Mouse (Mus musculus) liver, embryonic 11.5 days (tissue): ENCODE measurements around the gene Col18a1. TPM values are rescaled to one million over a fixed set of nuclear protein-coding genes. Genes with fewer than 3 reads are reported as not detected.
A peak's percentile ranks its signal among the peaks of the same experiment; 100 is the strongest.
"Not testable (repeated sequence)": the region's sequence is repeated elsewhere in the genome, so short reads cannot be mapped to it uniquely, and the experiment has no call there.

Experiments used
- ATAC-seq: fragments of 200-750 bp; cut with Nextera tagmentation; replicated peaks from 2 replicates; pipeline ENCODE4 v1.8.0; 2017; ENCODE audit warnings: moderate number of reproducible peaks, mild to moderate bottlenecking, moderate TSS enrichment, moderate library complexity; ENCODE audit not compliant: low FRiP score
- DNase-seq: peaks from one replicate; pipeline ENCODE4 v3.0.0-alpha.2; 2017; ENCODE audit warnings: low spot score
- H3K27ac ChIP-seq: fragments of 300-500 bp; sonication (generic); 2 replicates; pipeline ENCODE4 v1.5.1; 2014; ENCODE audit warnings: mild to moderate bottlenecking, low read depth, low read length, control low read depth
- H3K27me3 ChIP-seq: fragments of 300-500 bp; sonication (generic); replicated peaks from 2 replicates; pipeline ENCODE4 v1.6.1; 2014; ENCODE audit warnings: low read length, mixed read lengths; ENCODE audit not compliant: control insufficient read depth, insufficient read depth
- H3K36me3 ChIP-seq: fragments of 300-500 bp; sonication (generic); 2 replicates; pipeline ENCODE4 v1.6.1; 2014; ENCODE audit warnings: mild to moderate bottlenecking, low read length, moderate library complexity, mixed read lengths; ENCODE audit not compliant: control insufficient read depth, insufficient read depth
- H3K4me1 ChIP-seq: fragments of 300-500 bp; sonication (generic); replicated peaks from 2 replicates; pipeline ENCODE4 v1.6.1; 2014; ENCODE audit warnings: low read length, mixed read lengths; ENCODE audit not compliant: control insufficient read depth, insufficient read depth
- H3K4me2 ChIP-seq: fragments of 300-500 bp; sonication (generic); 2 replicates; pipeline ENCODE4 v1.6.1; 2014; ENCODE audit warnings: mild to moderate bottlenecking, control low read depth, moderate library complexity
- H3K4me3 ChIP-seq: fragments of 300-500 bp; sonication (generic); 2 replicates; pipeline ENCODE4 v1.5.1; 2014; ENCODE audit warnings: low read depth, low read length, control low read depth
- H3K9ac ChIP-seq: fragments of 300-500 bp; sonication (generic); 2 replicates; pipeline ENCODE4 v1.6.1; 2014; ENCODE audit warnings: low read depth, low read length, control low read depth
- H3K9me3 ChIP-seq: fragments of 300-500 bp; sonication (generic); 2 replicates; pipeline ENCODE4 v1.6.1; 2016; ENCODE audit warnings: low read length, inconsistent platforms, mixed read lengths; ENCODE audit not compliant: control insufficient read depth
- WGBS: fragments of 180-500 bp; shearing (Covaris S2); extraction: QIAGEN DNeasy Blood & Tissue Kit; methylation state at CpG from one replicate; pipeline ENCODE4 v1.1.7; 2014; 5-methylcytosine and 5-hydroxymethylcytosine counted together
- polyA plus RNA-seq: library from polyadenylated mRNA; unstranded; fragments of >200 nt; fragmentation: Nextera tagmentation; extraction: Ambion mirVana; gene quantifications from 2 replicates; pipeline ENCODE4 v1.2.1, GENCODE M21; 2014

The Col18a1 gene
- polyA plus RNA-seq, 1 experiment from 2014 or later = 55.3 TPM

DNA sequence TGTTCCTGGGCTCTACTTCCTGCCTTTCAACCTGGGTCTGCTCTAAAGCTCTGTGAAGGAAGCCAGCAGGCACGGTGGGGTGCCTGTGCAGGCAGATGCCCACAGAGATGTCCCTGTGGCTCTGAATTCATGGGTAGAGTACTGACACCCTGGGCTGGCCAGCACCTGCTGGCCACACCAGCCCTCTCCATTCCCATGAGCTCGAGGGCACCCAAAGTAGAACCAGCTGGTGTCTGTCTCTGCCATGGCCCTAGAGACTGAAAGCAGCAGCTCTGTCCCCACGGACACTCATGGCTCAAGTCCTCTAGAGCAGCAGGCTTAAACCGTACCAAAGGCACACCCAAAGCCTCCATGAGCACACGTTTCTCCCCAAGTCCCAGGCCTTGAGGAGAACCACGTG lies 30.1 kb downstream of the Col18a1 start:
- no peak for ATAC-seq
- H3K9ac ChIP-seq = peak overlapping the region; percentile 31; the same call in 1 of the 2 replicates
- 84% methylated on average over 6 of the region's 6 CpGs for WGBS

DNA sequence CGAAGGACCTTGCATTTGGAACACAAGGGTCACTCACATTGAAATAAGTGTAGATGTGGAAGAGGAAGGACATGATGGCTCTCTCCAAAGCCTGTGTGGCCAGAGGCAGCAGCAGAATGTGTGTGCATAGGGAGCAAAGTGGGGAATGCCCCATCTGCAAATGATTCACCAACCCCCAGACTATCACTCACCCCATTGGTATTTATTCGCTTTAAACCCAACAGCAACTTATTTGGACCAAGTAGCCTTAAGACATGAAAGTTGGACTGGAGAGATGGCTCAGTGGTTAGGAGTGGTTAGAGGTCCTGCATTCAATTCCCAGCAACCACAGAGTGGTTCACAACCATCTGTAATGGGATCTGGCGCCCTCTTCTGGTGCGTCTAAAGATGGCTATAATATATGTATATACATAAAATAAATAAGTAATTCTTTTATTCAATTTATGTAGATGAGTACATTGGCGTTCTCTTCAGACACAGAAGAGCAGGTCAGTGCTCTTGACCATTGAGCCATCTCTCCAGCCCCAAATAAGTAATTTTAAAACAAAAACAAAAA lies 31.0 kb downstream of the Col18a1 start:
- Histone ChIP-seq H3K4me3 (no peak overlapping the region), H3K36me3 (no peaks in the 10 kb centered on the region), H3K4me2 (no peak overlapping the region), H3K9ac (no peak overlapping the region), H3K4me1 (peaks cover 65% of the 10 kb centered on the region), H3K9me3 (no peaks in the 10 kb centered on the region), H3K27ac (peak overlapping the region; percentile 97), H3K27me3 (no peaks in the 10 kb centered on the region)
- DNase-seq (no peak), ATAC-seq (no peak)
- WGBS = 82% methylated on average over 5 of the region's 5 CpGs

More for the DNA sequence above, 30.1 kb downstream of the Col18a1 start:
- peaks cover 60% of the 10 kb centered on the region for H3K4me1 ChIP-seq
- H3K27me3 ChIP-seq = no peaks in the 10 kb centered on the region
- no peak overlapping the region for H3K4me3 ChIP-seq
- no peaks in the 10 kb centered on the region for H3K36me3 ChIP-seq
- peak overlapping the region; percentile 51 for H3K27ac ChIP-seq
- no peaks in the 10 kb centered on the region for H3K9me3 ChIP-seq
- no peak for DNase-seq
- no peak overlapping the region for H3K4me2 ChIP-seq

DNA sequence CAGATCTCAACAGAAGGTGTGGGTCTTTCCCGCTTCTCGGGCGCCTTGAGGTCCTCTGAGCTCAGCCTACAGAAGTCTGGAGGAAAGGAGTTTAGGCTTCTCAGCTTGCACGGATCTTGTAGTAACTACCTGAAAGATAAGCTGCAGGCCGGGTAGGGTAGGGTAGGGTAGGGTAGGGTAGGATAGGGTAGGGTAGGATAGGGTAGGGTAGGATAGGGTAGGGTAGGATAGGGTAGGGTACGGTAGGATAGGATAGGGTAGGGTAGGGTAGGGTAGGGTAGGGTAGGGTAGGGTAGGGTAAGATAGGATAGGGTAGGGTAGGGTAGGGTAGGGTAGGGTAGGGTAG lies 31.6 kb downstream of the Col18a1 start:
- H3K4me1 ChIP-seq = peaks cover 65% of the 10 kb centered on the region
- ATAC-seq = peak; percentile 72
- not testable (repeated sequence) for H3K9me3 ChIP-seq, H3K27me3 ChIP-seq, H3K36me3 ChIP-seq, DNase-seq
- H3K9ac ChIP-seq = peak overlapping the region; percentile 55; the same call in 1 of the 2 replicates
- 0 out of 2 replicates have a peak overlapping the region, but pooled peaks have one; percentile 22 for H3K4me3 ChIP-seq
- peak overlapping the region; percentile 97 for H3K27ac ChIP-seq
- WGBS = 24% methylated on average over 6 of the region's 6 CpGs
- peak overlapping the region; percentile 60 for H3K4me2 ChIP-seq

DNA sequence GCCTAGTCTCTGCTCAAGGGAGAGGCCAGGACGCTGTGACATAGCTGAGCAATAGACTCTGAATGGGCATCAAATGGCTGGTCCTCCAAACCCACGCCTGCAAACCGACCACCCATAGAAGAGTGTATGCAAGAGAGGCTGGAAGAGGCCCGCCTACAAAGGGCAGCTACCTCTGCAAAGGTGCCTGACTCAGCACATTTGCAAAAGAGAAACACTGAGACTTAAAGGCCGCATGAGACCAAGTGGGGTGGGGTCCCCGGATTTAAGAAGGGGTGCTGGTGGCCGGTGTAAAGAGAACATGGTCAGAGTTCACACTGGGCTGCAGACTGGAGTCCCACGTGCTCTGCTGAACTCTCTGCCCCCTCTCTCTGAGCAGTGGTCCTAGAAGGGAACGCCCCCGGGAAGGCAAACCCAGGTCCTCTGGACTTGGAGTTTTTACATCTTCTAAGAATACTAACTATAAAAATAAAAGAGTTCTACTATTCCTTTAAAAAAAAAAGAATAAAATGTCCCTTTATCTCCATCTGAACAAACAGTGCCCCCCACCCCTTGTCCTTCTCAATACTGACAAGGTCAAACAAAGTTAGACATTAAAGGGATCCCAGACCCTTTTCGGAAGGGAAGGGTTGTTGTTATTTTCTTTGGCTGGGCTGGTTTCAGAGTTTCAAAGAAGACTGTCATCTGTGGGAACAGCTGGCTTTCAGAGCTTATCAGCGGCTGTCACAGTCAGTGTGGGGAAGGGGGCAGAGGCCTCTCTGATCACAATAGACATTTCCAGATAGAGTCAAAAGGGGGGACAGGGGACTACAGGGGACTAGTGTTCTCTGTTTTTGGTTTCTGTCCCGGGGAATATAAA lies 32.2 kb downstream of the Col18a1 start:
- Histone ChIP-seq H3K27ac (peak overlapping the region; percentile 97), H3K9me3 (no peaks in the 10 kb centered on the region), H3K27me3 (no peaks in the 10 kb centered on the region), H3K4me1 (peaks cover 62% of the 10 kb centered on the region), H3K4me3 (0 out of 2 replicates have a peak overlapping the region, but pooled peaks have one; percentile 22), H3K36me3 (no peaks in the 10 kb centered on the region), H3K9ac (peak overlapping the region; percentile 55), H3K4me2 (peak overlapping the region; percentile 60)
- ATAC-seq = peak; percentile 88
- no peak for DNase-seq
- WGBS = 27% methylated on average over 13 of the region's 13 CpGs

DNA sequence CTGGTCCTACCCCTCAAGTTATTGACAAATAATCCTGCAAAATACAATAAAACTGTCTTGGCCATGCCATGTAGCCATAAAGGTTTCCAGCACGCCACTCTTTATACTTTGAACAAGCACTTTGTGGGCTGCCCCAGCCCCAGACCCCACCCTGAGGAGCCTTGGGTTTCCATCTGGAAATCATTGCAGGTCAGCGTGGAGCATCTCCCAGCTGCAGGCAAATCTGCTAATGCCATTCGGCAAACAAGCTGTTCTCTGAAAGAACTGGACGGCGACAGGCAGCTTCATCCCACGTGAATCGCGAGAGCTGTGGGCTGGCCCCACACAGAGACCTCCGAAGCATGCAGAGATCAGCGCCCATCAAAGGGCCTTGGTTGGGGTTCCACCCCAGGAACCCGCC lies 34.2 kb downstream of the Col18a1 start:
- H3K36me3 ChIP-seq = no peaks in the 10 kb centered on the region
- H3K9ac ChIP-seq = peak overlapping the region; percentile 30; the same call in 1 of the 2 replicates
- no peaks in the 10 kb centered on the region for H3K27me3 ChIP-seq
- ATAC-seq (no peak), DNase-seq (no peak)
- peak overlapping the region; percentile 70 for H3K27ac ChIP-seq
- no peaks in the 10 kb centered on the region for H3K9me3 ChIP-seq
- no peak overlapping the region for H3K4me3 ChIP-seq
- 68% methylated on average over 11 of the region's 11 CpGs for WGBS
- peaks cover 54% of the 10 kb centered on the region for H3K4me1 ChIP-seq
- no peak overlapping the region for H3K4me2 ChIP-seq

DNA sequence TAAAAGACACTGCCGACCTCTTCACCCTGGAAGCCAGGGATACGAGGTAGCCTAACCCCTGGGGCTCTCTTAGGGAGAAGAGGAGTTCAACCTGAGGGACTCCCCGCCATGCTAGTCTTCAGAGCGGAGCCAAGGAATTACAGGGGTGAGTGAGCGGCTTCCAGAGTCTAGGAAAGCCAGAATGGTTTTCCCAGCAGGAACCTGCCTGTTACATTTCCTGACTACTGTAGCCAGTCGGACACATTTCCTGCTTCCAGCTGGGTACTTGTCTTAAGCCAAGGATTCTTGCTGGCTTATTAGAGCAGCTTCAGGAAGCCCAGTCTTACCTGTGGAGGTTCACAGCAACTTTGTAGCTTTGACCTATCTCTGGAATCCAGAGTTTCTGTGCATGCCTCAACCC lies 34.8 kb downstream of the Col18a1 start:
- H3K4me2 ChIP-seq = no peak overlapping the region
- H3K4me3 ChIP-seq = no peak overlapping the region
- H3K9me3 ChIP-seq = no peaks in the 10 kb centered on the region
- peaks cover 50% of the 10 kb centered on the region for H3K4me1 ChIP-seq
- DNase-seq (no peak), ATAC-seq (no peak)
- peak overlapping the region; percentile 70; the same call in 1 of the 2 replicates for H3K27ac ChIP-seq
- WGBS = 72% methylated on average over 6 of the region's 6 CpGs
- no peaks in the 10 kb centered on the region for H3K27me3 ChIP-seq
- no peaks in the 10 kb centered on the region for H3K36me3 ChIP-seq
- no peak overlapping the region for H3K9ac ChIP-seq

DNA sequence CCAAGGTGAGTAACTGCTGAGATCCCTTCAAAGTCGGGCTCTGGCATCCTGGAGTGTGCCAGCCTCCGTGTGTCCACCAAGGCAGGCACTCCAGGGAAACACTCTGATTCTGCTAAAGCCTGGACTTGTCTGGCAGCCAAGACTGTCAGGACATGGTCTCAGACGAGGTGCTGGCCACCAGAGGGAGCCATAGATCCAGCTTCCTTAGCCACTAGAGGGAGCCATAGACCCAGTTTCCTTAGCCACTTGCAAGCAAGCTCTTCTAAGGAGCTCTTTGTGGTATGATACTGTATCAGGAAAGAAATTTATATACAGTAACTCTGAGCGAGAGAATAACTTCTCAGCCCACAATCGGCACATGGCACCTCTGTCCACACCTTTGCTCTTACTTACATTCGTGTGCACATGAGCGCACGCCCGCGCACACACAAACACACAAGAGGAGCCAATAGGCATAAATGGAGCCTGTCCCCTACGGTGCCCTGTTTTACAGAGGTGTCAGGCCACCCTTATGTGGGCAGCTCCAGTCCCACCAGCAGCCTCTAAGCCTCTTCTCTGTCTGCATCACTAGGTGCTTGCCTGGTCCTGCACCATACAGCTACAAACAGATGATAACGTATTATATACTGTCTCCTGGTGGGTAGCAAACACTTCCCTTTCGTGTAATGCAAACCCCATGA lies 35.6 kb downstream of the Col18a1 start:
- ATAC-seq (peak; percentile 30), DNase-seq (peak; percentile 90)
- Histone ChIP-seq H3K9ac (no peak overlapping the region), H3K4me1 (peaks cover 46% of the 10 kb centered on the region), H3K4me2 (no peak overlapping the region), H3K27me3 (no peaks in the 10 kb centered on the region), H3K4me3 (no peak overlapping the region), H3K27ac (peak overlapping the region; percentile 9; the same call in 1 of the 2 replicates), H3K36me3 (no peaks in the 10 kb centered on the region), H3K9me3 (no peaks in the 10 kb centered on the region)
- WGBS = 47% methylated on average over 13 of the region's 13 CpGs

DNA sequence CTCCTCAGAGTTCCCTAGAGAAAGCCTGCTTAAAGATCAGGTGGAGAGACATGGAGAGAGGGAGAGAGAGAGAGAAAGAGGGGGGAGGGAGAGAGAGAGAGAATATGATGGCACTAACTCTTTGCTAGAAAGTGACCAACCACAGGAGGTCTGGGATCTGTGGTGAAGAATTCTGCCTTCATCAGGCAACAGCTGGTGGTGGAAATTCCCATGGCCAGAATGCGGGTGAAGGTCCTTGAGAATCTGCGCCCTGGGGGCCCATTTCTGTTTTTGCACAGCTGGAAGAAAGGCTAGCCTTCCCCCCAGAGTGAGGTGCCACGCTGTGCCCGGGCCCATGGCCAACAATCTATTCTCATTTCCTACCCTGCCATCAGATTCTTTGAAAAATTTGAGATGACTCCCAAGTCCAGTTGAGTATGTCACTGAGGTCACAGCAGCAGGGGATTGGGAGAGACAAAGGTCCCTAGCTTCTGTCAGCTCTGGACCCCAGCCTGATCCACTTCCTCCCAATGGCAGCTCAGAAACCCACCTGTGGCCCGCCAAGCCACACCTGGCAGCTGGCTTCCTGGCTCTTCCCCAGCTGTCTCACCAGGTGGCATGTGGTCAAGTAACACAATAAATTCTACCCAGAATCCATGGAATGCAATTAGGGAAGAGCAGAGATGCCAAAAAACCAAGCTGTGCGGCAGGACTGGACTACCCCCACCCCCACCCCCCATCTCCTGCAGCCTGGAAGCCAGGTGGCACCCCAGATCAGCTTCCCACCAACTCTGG lies 36.5 kb downstream of the Col18a1 start:
- ATAC-seq = no peak
- DNase-seq = no peak
- peaks cover 43% of the 10 kb centered on the region for H3K4me1 ChIP-seq
- H3K36me3 ChIP-seq = no peaks in the 10 kb centered on the region
- no peak overlapping the region for H3K4me2 ChIP-seq
- WGBS = 83% methylated on average over 6 of the region's 6 CpGs
- H3K4me3 ChIP-seq = no peak overlapping the region
- no peaks in the 10 kb centered on the region for H3K9me3 ChIP-seq
- no peak overlapping the region for H3K27ac ChIP-seq
- no peaks in the 10 kb centered on the region for H3K27me3 ChIP-seq
- no peak overlapping the region for H3K9ac ChIP-seq
